In genomic region chr2:8562948-8563347, GRCm38 (mm10) we compare ENCODE assay signal across 30 mouse cellular contexts.
DNase-seq lines count a peak whose midpoint lies in the region; ATAC-seq and TF ChIP-seq lines count a peak whose summit lies in the region.
"Had no signal": no experiment of that assay in that cellular context is flagged by ENCODE, and none has a peak within 500 bp of the region (broad histone marks: within the 10 kb centered on the region; RNA-seq: fewer than 3 reads in every experiment).

No protein-coding gene starts in this region.

- no peak overlapping the region for H3K9ac ChIP-seq in hindbrain, embryonic 13.5 days
- H3K9ac ChIP-seq: embryonic facial prominence, embryonic 13.5 days; forebrain, embryonic 12.5 days; intestine, embryonic 15.5 days; limb, embryonic 13.5 days; liver, embryonic 12.5 days; midbrain, embryonic 12.5 days had no signal

- WGBS in hindbrain, embryonic 13.5 days, result 89% methylated on average over 6 of the region's 6 CpGs

- no peak for ATAC-seq in hindbrain, embryonic 13.5 days (ENCODE audit: low FRiP score)
- ATAC-seq: hindbrain, embryonic 16.5 days; intestine, embryonic 15.5 days; liver, embryonic 12.5 days; Patski had no signal

- H3K27me3 ChIP-seq in hindbrain, embryonic 13.5 days, result no peaks in the 10 kb centered on the region
- H3K27me3 ChIP-seq: CH12.LX; embryonic facial prominence, embryonic 13.5 days; forebrain, embryonic 12.5 days; intestine, embryonic 15.5 days; limb, embryonic 13.5 days; liver, embryonic 12.5 days; midbrain, embryonic 12.5 days had no signal

- peak; percentile 35 for DNase-seq in left cerebral cortex, adult 11 months (ENCODE audit: low spot score)
- DNase-seq in left cerebral cortex, postnatal 4 days, result no peak
- DNase-seq in layer of hippocampus, adult 8-10 months (ENCODE audit: low spot score in 2 of 2), result peak; percentile 37 to 48
- peak in 1 of 2 experiments; percentile 21 for DNase-seq in left cerebral cortex, adult 2 months (ENCODE audit: extremely low spot score in 1 of 2, low spot score in 2 of 2)
- peak; percentile 21 for DNase-seq in right cerebral cortex, postnatal 25 days
- DNase-seq in heart, adult 18-20 months, result no peak
- DNase-seq in gastrocnemius, adult 18-20 months (ENCODE audit: low spot score), result no peak
- DNase-seq: adrenal gland, adult 2 months; B cell, adult 2 months; cerebellum, adult 18-20 months; cerebellum, postnatal 36 days; embryo, embryonic 11 days; kidney, adult 9 months; kidney, postnatal 14 days; lung, adult 2 months; lung, postnatal 14 days; spleen, adult 18-20 months had no signal

- H3K27ac ChIP-seq in left cerebral cortex, adult 2 months, result peak overlapping the region; percentile 37
- no peak overlapping the region for H3K27ac ChIP-seq in hindbrain, embryonic 13.5 days
- H3K27ac ChIP-seq: embryonic facial prominence, embryonic 13.5 days; forebrain, embryonic 12.5 days; intestine, embryonic 15.5 days; limb, embryonic 13.5 days; liver, embryonic 12.5 days; midbrain, embryonic 12.5 days had no signal

- no peaks in the 10 kb centered on the region for H3K9me3 ChIP-seq in hindbrain, embryonic 13.5 days
- H3K9me3 ChIP-seq: embryonic facial prominence, embryonic 13.5 days; forebrain, embryonic 12.5 days; G1E; intestine, embryonic 15.5 days; limb, embryonic 13.5 days; liver, embryonic 12.5 days; midbrain, embryonic 12.5 days had no signal

- no peak for TF ChIP-seq CTCF in left cerebral cortex, adult 2 months (IDR thresholded peaks at IDR 0.05)

- intact Hi-C loops in left cerebral cortex, postnatal 4 days (cut with DNase I), result loop anchor here (10.0 kb wide), 1 partner anchor 52 kb away; no protein-coding TSS in a partner anchor
- intact Hi-C loops in left cerebral cortex, adult 2 months (cut with DNase I), result no loop called here

- H3K36me3 ChIP-seq in hindbrain, embryonic 13.5 days, result no peaks in the 10 kb centered on the region
- H3K36me3 ChIP-seq: embryonic facial prominence, embryonic 13.5 days; forebrain, embryonic 12.5 days; G1E; intestine, embryonic 15.5 days; limb, embryonic 13.5 days; liver, embryonic 12.5 days; midbrain, embryonic 12.5 days had no signal

- H3K4me2 ChIP-seq in hindbrain, embryonic 13.5 days, result no peak overlapping the region
- H3K4me2 ChIP-seq: embryonic facial prominence, embryonic 13.5 days; forebrain, embryonic 12.5 days; heart, embryonic 11.5 days; intestine, embryonic 15.5 days; limb, embryonic 13.5 days; liver, embryonic 12.5 days; midbrain, embryonic 12.5 days had no signal

- no peaks in the 10 kb centered on the region for H3K4me1 ChIP-seq in hindbrain, embryonic 13.5 days (replicated peaks)
- H3K4me1 ChIP-seq: embryonic facial prominence, embryonic 13.5 days; forebrain, embryonic 12.5 days; intestine, embryonic 15.5 days; limb, embryonic 13.5 days; liver, embryonic 12.5 days; midbrain, embryonic 12.5 days had no signal

- H3K4me3 ChIP-seq in left cerebral cortex, adult 2 months, result no peak overlapping the region
- no peak overlapping the region for H3K4me3 ChIP-seq in hindbrain, embryonic 13.5 days
- H3K4me3 ChIP-seq: embryonic facial prominence, embryonic 13.5 days; erythroblast, embryonic 14.5 days; forebrain, embryonic 12.5 days; intestine, embryonic 15.5 days; limb, embryonic 13.5 days; liver, embryonic 12.5 days; midbrain, embryonic 12.5 days had no signal

Comparison
In these comparisons a context has a peak if more than half of its experiments do, and no peak if none do; other contexts are left out.
1. DNase-seq: peak in left cerebral cortex, adult 11 months (single experiment), layer of hippocampus, adult 8-10 months (2 of 2) and right cerebral cortex, postnatal 25 days (single experiment); none in left cerebral cortex, postnatal 4 days (single experiment), heart, adult 18-20 months (0 of 2) and gastrocnemius, adult 18-20 months (single experiment).